Mouse (Mus musculus): ENCODE data around the gene Mphosph10. TPM values are rescaled to one million over a fixed set of nuclear protein-coding genes. Genes with fewer than 3 reads are reported as not detected.

Mphosph10 gene
- polyA plus RNA-seq (2014; fragmentation: Illumina TruSeq; extraction: RNeasy Lipid Tissue Mini Kit (QIAGEN cat#74804); ENCODE audit: low read depth, low replicate concordance), result 46.0 TPM

GRCm38 (mm10) chr7:64392122-64392818 lies at the start of gene Mphosph10, which contains the start of gene Mcee:
TSS of gene Mphosph10 (minus strand) at chr7:64392268.
TSS of gene Mcee (plus strand) at chr7:64392607.

GRCm38 (mm10) chr7:64373830-64374562 lies 18.1 kb downstream of the Mphosph10 start, which contains the start of gene Fan1:
TSS of gene Fan1 (minus strand) at chr7:64374095.

Other genes with a start within 250 kb of the Mphosph10 start
- not detected for gene Trpm1, start 238.4 kb downstream of the Mphosph10 start, polyA plus RNA-seq (2014; fragmentation: Illumina TruSeq; extraction: RNeasy Lipid Tissue Mini Kit (QIAGEN cat#74804); ENCODE audit: low read depth, low replicate concordance)
- 17.3 TPM for gene Mtmr10, start 104.6 kb downstream of the Mphosph10 start, polyA plus RNA-seq (2014; fragmentation: Illumina TruSeq; extraction: RNeasy Lipid Tissue Mini Kit (QIAGEN cat#74804); ENCODE audit: low read depth, low replicate concordance)
- 7.2 TPM for gene Fan1, start 18.2 kb downstream of the Mphosph10 start, polyA plus RNA-seq (2014; fragmentation: Illumina TruSeq; extraction: RNeasy Lipid Tissue Mini Kit (QIAGEN cat#74804); ENCODE audit: low read depth, low replicate concordance)
- 235 TPM for gene Mcee, start 339 bp upstream of the Mphosph10 start, polyA plus RNA-seq (2014; fragmentation: Illumina TruSeq; extraction: RNeasy Lipid Tissue Mini Kit (QIAGEN cat#74804); ENCODE audit: low read depth, low replicate concordance)
- gene Apba2, start 109.4 kb upstream of the Mphosph10 start, polyA plus RNA-seq (2014; fragmentation: Illumina TruSeq; extraction: RNeasy Lipid Tissue Mini Kit (QIAGEN cat#74804); ENCODE audit: low read depth, low replicate concordance), result 0.13 TPM

Data from sigmoid colon, adult 10 weeks (tissue).